Mouse (Mus musculus): ENCODE data around the gene Btnl10. TPM values are rescaled to one million over a fixed set of nuclear protein-coding genes. Genes with fewer than 3 reads are reported as not detected.

Btnl10 gene
- polyA plus RNA-seq, 1 experiment = 0.04 TPM

DNA sequence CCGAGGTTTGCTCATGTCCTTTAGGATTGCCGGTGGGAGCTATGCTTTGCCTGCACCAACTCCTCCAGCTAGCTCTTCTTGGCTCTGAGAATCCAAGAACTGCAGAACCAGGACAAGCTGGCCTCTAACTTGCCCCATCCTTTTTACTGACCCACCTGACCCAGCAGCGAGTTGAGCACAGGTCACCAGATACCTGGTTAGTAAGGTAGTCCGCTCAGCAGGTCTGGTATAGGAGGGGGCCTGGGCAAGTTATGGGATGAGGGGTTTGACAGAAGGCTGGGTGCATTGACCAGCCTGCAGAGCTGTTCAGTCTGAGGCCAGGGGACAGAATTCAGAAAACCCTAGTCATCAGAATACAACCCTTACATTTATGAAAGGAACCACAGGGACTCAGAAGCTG, 11.3 kb downstream of the Btnl10 start:
- H3K4me3 ChIP-seq (replicated peaks; ENCODE audit: extremely low read depth, low read depth, low read length) = no peak overlapping the region
- H3K4me1 ChIP-seq (ENCODE audit: control insufficient read depth, insufficient read depth, low read length) = no peaks in the 10 kb centered on the region
- TF ChIP-seq CTCF (IDR thresholded peaks at IDR 0.05; ENCODE audit: insufficient read depth, low read length) (no peak), POLR2A (IDR thresholded peaks at IDR 0.05; ENCODE audit: borderline replicate concordance, extremely low read depth, low read depth, low read length) (no peak)
- WGBS = 67% methylated on average over 4 of the region's 4 CpGs
- no peak for DNase-seq

- DNase-seq = no peak
- no peaks in the 10 kb centered on the region for H3K4me1 ChIP-seq (ENCODE audit: control insufficient read depth, insufficient read depth, low read length)
- TF ChIP-seq POLR2A (IDR thresholded peaks at IDR 0.05; ENCODE audit: borderline replicate concordance, extremely low read depth, low read depth, low read length) = no peak
- TF ChIP-seq CTCF (IDR thresholded peaks at IDR 0.05; ENCODE audit: insufficient read depth, low read length) = no peak
- no peak overlapping the region for H3K4me3 ChIP-seq (replicated peaks; ENCODE audit: extremely low read depth, low read depth, low read length)
- WGBS = 49% methylated on average over 3 of the region's 3 CpGs
These were observed 11.9 kb downstream of the Btnl10 start for GRCm38 (mm10) chr11:58929641-58930040.

GRCm38 (mm10) chr11:58930254-58930653, 12.5 kb downstream of the Btnl10 start:
- 97% methylated on average over 3 of the region's 3 CpGs for WGBS
- H3K4me3 ChIP-seq (replicated peaks; ENCODE audit: extremely low read depth, low read depth, low read length) = no peak overlapping the region

DNA sequence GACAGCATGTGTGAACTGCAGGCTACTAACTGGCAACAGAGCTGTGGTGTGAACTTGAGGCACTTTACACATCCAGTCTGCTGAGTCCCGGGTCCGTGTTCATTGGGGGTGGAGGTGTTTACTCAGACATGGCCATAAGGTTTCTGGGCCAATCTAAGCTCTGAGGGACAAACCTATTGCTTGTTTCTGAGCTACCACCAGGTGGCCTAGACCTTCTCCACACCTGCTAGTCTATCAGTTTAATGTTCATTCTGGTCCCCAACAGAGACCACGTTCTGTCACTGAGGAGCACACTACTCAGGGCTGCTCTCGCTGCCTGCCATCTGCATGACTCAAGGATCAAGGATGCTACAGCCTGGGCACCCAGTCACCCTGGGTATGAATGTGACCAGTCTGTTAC, 13.9 kb downstream of the Btnl10 start:
- no peak for TF ChIP-seq POLR2A (IDR thresholded peaks at IDR 0.05; ENCODE audit: borderline replicate concordance, extremely low read depth, low read depth, low read length)
- TF ChIP-seq CTCF (IDR thresholded peaks at IDR 0.05; ENCODE audit: insufficient read depth, low read length) = no peak
- WGBS = 53% methylated on average over 4 of the region's 4 CpGs
- no peak for DNase-seq
- no peak overlapping the region for H3K4me3 ChIP-seq (replicated peaks; ENCODE audit: extremely low read depth, low read depth, low read length)
- H3K4me1 ChIP-seq (ENCODE audit: control insufficient read depth, insufficient read depth, low read length) = no peaks in the 10 kb centered on the region

More at GRCm38 (mm10) chr11:58930254-58930653, 12.5 kb downstream of the Btnl10 start:
- no peaks in the 10 kb centered on the region for H3K4me1 ChIP-seq (ENCODE audit: control insufficient read depth, insufficient read depth, low read length)
- DNase-seq = no peak
- TF ChIP-seq POLR2A (IDR thresholded peaks at IDR 0.05; ENCODE audit: borderline replicate concordance, extremely low read depth, low read depth, low read length) = no peak
- TF ChIP-seq CTCF (IDR thresholded peaks at IDR 0.05; ENCODE audit: insufficient read depth, low read length) = no peak

DNA sequence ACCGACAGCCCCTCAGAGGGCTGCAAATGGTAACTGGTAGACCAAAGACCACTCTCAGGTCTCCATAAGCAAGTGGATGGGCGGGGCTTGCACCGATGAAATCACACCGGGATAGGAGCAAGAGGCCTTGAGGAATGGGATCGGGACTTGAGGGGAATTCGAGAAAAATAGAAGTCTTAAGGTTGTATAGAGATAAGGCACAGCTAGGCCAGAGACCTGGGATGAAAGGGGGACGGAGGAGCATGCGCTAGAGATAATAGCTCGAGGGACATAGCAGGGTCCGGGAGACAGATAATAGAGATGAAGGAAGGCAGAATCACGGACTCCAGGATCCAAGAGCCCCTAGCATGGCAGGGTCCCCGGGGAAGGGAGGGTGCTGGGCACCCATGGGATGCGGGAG, 20.2 kb downstream of the Btnl10 start:
- WGBS = 2% methylated on average over 13 of the region's 13 CpGs

GRCm38 (mm10) chr11:58938322-58939087, 20.8 kb downstream of the Btnl10 start, which contains the start of gene Rnf187:
Gene Rnf187 (minus strand): TSS chr11:58938916.
- WGBS = under 1% methylated on average over 94 of the region's 95 CpGs
- peaks cover 8% of the 10 kb centered on the region for H3K4me1 ChIP-seq (ENCODE audit: control insufficient read depth, insufficient read depth, low read length)
- TF ChIP-seq CTCF (IDR thresholded peaks at IDR 0.05; ENCODE audit: insufficient read depth, low read length) (no peak), POLR2A (IDR thresholded peaks at IDR 0.05; ENCODE audit: borderline replicate concordance, extremely low read depth, low read depth, low read length) (peak; percentile 94)

More for the DNA sequence above, 20.2 kb downstream of the Btnl10 start:
- DNase-seq = no peak
- H3K4me3 ChIP-seq (replicated peaks; ENCODE audit: extremely low read depth, low read depth, low read length) = peak overlapping the region; percentile 85
- TF ChIP-seq POLR2A (IDR thresholded peaks at IDR 0.05; ENCODE audit: borderline replicate concordance, extremely low read depth, low read depth, low read length) (no peak), CTCF (IDR thresholded peaks at IDR 0.05; ENCODE audit: insufficient read depth, low read length) (no peak)
- H3K4me1 ChIP-seq (ENCODE audit: control insufficient read depth, insufficient read depth, low read length) = peaks cover 8% of the 10 kb centered on the region

GRCm38 (mm10) chr11:58939088-58939439, 21.4 kb downstream of the Btnl10 start:
- TF ChIP-seq POLR2A (IDR thresholded peaks at IDR 0.05; ENCODE audit: borderline replicate concordance, extremely low read depth, low read depth, low read length) = no peak
- no peak for TF ChIP-seq CTCF (IDR thresholded peaks at IDR 0.05; ENCODE audit: insufficient read depth, low read length)
- H3K4me1 ChIP-seq (ENCODE audit: control insufficient read depth, insufficient read depth, low read length) = peaks cover 8% of the 10 kb centered on the region
- WGBS = 19% methylated on average over 6 of the region's 6 CpGs
- no peak overlapping the region for H3K4me3 ChIP-seq (replicated peaks; ENCODE audit: extremely low read depth, low read depth, low read length)
- no peak for DNase-seq

More at GRCm38 (mm10) chr11:58938322-58939087, 20.8 kb downstream of the Btnl10 start, which contains the start of gene Rnf187:
- peak within 1 kb of the TSS; percentile 85 for H3K4me3 ChIP-seq (replicated peaks; ENCODE audit: extremely low read depth, low read depth, low read length)
- peak; percentile 90 for DNase-seq

DNA sequence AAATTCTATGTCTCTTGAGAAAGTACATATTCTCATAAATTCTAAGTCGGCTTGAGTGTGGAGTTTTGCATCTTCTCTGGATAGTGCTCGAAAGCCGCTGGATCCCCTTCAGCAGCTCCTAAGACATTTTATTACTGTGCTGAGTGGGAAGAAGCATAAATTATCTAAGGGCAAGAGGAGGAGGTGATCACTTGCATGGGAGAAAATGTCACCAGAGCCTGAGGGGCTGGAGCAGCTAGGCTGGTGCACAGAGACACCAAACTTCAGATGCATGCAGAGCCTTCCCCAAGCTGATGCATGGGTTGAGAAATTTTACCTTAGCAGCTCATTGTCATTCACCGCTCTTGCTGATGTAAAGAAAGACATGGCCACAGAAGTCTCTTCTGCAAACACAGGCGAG, 26.4 kb downstream of the Btnl10 start:
- no peak for DNase-seq
- no peaks in the 10 kb centered on the region for H3K4me1 ChIP-seq (ENCODE audit: control insufficient read depth, insufficient read depth, low read length)
- TF ChIP-seq CTCF (IDR thresholded peaks at IDR 0.05; ENCODE audit: insufficient read depth, low read length) (no peak), POLR2A (IDR thresholded peaks at IDR 0.05; ENCODE audit: borderline replicate concordance, extremely low read depth, low read depth, low read length) (no peak)
- H3K4me3 ChIP-seq (replicated peaks; ENCODE audit: extremely low read depth, low read depth, low read length) = no peak overlapping the region
- 77% methylated on average over 5 of the region's 5 CpGs for WGBS

DNA sequence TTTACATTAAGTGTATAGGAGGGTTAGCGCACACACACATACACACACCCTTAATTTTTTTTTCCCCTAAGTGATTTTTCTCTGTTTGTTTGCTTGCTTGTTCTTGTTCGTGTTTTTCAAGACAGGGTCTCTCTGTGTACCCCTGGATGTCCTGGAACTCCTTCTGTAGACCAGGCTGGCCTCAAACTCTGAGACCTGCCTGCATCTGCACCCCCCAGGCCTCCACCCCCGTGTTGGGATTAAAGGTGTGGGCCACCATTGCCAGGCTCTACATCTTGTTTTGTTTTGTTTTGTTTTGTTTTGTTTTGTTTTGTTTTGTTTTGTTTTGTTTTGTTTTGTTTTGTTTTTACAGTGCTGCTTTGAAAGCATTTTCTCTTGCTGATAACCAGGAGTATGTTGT, 29.6 kb downstream of the Btnl10 start:
- TF ChIP-seq CTCF (IDR thresholded peaks at IDR 0.05; ENCODE audit: insufficient read depth, low read length) = no peak
- no peak for TF ChIP-seq POLR2A (IDR thresholded peaks at IDR 0.05; ENCODE audit: borderline replicate concordance, extremely low read depth, low read depth, low read length)
- Histone ChIP-seq H3K4me3 (replicated peaks; ENCODE audit: extremely low read depth, low read depth, low read length) (no peak overlapping the region), H3K4me1 (ENCODE audit: control insufficient read depth, insufficient read depth, low read length) (no peaks in the 10 kb centered on the region)
- 85% methylated on average over 3 of the region's 3 CpGs for WGBS
- no peak for DNase-seq

All from lung, adult 2 months (tissue).